Mouse (Mus musculus): ENCODE data around the gene Itga2b. TPM values are rescaled to one million over a fixed set of nuclear protein-coding genes. Genes with fewer than 3 reads are reported as not detected.

Itga2b gene
- total and polyA plus RNA-seq, 2 experiments from 2014 or later, result 2.6 to 15.5 TPM

GRCm38 (mm10) chr11:102435754-102436470, 34.0 kb downstream of the Itga2b start:
- Histone ChIP-seq H3K4me3 (ENCODE audit: low read depth, low read length) (no peak overlapping the region), H3K4me1 (ENCODE audit: insufficient read depth, low read length) (peaks cover 11% of the 10 kb centered on the region; the same call in 1 of the 2 replicates), H3K27me3 (ENCODE audit: insufficient read depth, low read length) (no peaks in the 10 kb centered on the region; the same call in 1 of the 2 replicates), H3K9ac (replicated peaks; ENCODE audit: low read length, poor library complexity, severe bottlenecking) (no peak overlapping the region), H3K36me3 (ENCODE audit: insufficient read depth, low read length) (peaks cover 58% of the 10 kb centered on the region), H3K4me2 (ENCODE audit: low read depth, low read length, poor library complexity, severe bottlenecking) (no peak overlapping the region), H3K27ac (ENCODE audit: low read depth, low read length) (no peak overlapping the region), H3K9me3 (ENCODE audit: low read length) (no peaks in the 10 kb centered on the region)
- no peak for DNase-seq (ENCODE audit: low spot score)
- WGBS, result 91% methylated on average over 18 of the region's 18 CpGs
- TF ChIP-seq CTCF (IDR thresholded peaks at IDR 0.05), result no peak
- no peak for ATAC-seq (ENCODE audit: low FRiP score)

DNA sequence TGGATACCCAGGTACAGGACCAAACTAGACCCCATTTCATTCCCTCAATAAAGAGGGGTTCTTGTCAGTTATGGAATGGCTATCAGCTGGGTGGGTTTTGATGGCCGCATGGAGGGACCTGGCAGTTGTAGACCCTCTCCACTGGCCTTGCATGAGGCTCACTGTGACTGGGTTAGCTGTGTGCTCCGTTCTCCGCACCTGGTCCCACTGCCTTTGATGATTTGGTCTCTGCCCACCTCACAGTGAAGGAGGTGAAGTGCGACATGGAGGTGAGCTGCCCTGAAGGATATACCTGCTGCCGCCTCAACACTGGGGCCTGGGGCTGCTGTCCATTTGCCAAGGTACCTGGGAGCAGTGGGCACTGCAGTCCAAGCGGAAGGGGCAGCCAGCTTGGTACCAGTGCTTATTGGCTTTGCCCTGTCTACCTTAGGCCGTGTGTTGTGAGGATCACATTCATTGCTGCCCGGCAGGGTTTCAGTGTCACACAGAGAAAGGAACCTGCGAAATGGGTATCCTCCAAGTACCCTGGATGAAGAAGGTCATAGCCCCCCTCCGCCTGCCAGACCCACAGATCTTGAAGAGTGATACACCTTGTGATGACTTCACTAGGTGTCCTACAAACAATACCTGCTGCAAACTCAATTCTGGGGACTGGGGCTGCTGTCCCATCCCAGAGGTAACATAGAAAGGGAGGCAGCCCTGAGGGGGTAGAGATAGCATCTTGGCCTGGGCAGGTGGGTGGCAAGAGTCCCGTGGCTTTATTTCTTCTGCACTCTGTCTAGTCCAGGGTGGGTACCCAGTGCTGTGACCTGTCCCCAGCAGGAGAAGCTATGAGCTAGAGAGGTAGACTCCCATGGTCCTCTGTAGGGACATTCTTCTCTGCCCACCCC, 34.9 kb downstream of the Itga2b start:
- WGBS, result 93% methylated on average over 11 of the region's 11 CpGs
- Histone ChIP-seq H3K4me2 (ENCODE audit: low read depth, low read length, poor library complexity, severe bottlenecking) (no peak overlapping the region), H3K4me1 (ENCODE audit: insufficient read depth, low read length) (peaks cover 11% of the 10 kb centered on the region; the same call in 1 of the 2 replicates), H3K36me3 (ENCODE audit: insufficient read depth, low read length) (peaks cover 52% of the 10 kb centered on the region), H3K27ac (ENCODE audit: low read depth, low read length) (no peak overlapping the region), H3K9ac (replicated peaks; ENCODE audit: low read length, poor library complexity, severe bottlenecking) (no peak overlapping the region), H3K4me3 (ENCODE audit: low read depth, low read length) (no peak overlapping the region), H3K9me3 (ENCODE audit: low read length) (no peaks in the 10 kb centered on the region), H3K27me3 (ENCODE audit: insufficient read depth, low read length) (no peaks in the 10 kb centered on the region; the same call in 1 of the 2 replicates)
- no peak for TF ChIP-seq CTCF (IDR thresholded peaks at IDR 0.05)
- DNase-seq (ENCODE audit: low spot score) (no peak), ATAC-seq (ENCODE audit: low FRiP score) (no peak)

GRCm38 (mm10) chr11:102434406-102434805, 35.5 kb downstream of the Itga2b start:
- Histone ChIP-seq H3K27ac (ENCODE audit: low read depth, low read length) (peak overlapping the region; percentile 59; the same call in 1 of the 2 replicates), H3K4me3 (ENCODE audit: low read depth, low read length) (no peak overlapping the region), H3K4me1 (ENCODE audit: insufficient read depth, low read length) (peaks cover 16% of the 10 kb centered on the region; the same call in 1 of the 2 replicates), H3K4me2 (ENCODE audit: low read depth, low read length, poor library complexity, severe bottlenecking) (no peak overlapping the region), H3K9ac (replicated peaks; ENCODE audit: low read length, poor library complexity, severe bottlenecking) (no peak overlapping the region), H3K9me3 (ENCODE audit: low read length) (no peaks in the 10 kb centered on the region), H3K36me3 (ENCODE audit: insufficient read depth, low read length) (peaks cover 45% of the 10 kb centered on the region), H3K27me3 (ENCODE audit: insufficient read depth, low read length) (no peaks in the 10 kb centered on the region; the same call in 1 of the 2 replicates)
- ATAC-seq (ENCODE audit: low FRiP score) (0 out of 2 replicates have a peak, but pooled peaks have one; percentile 34), DNase-seq (ENCODE audit: low spot score) (peak; percentile 95)
- 5% methylated on average over 7 of the region's 7 CpGs for WGBS
- peak; percentile 96 for TF ChIP-seq CTCF (IDR thresholded peaks at IDR 0.05)

GRCm38 (mm10) chr11:102433866-102434265, 36.1 kb downstream of the Itga2b start:
- H3K9me3 ChIP-seq (ENCODE audit: low read length), result no peaks in the 10 kb centered on the region
- H3K4me2 ChIP-seq (ENCODE audit: low read depth, low read length, poor library complexity, severe bottlenecking), result no peak overlapping the region
- H3K36me3 ChIP-seq (ENCODE audit: insufficient read depth, low read length), result peaks cover 40% of the 10 kb centered on the region
- no peak for DNase-seq (ENCODE audit: low spot score)
- H3K4me1 ChIP-seq (ENCODE audit: insufficient read depth, low read length), result peaks cover 16% of the 10 kb centered on the region; the same call in 1 of the 2 replicates
- H3K9ac ChIP-seq (replicated peaks; ENCODE audit: low read length, poor library complexity, severe bottlenecking), result no peak overlapping the region
- no peak for ATAC-seq (ENCODE audit: low FRiP score)
- peak overlapping the region; percentile 59 for H3K27ac ChIP-seq (ENCODE audit: low read depth, low read length)
- 88% methylated on average over 7 of the region's 7 CpGs for WGBS
- no peak overlapping the region for H3K4me3 ChIP-seq (ENCODE audit: low read depth, low read length)
- TF ChIP-seq CTCF (IDR thresholded peaks at IDR 0.05), result no peak
- no peaks in the 10 kb centered on the region for H3K27me3 ChIP-seq (ENCODE audit: insufficient read depth, low read length)

GRCm38 (mm10) chr11:102432896-102433295, 37.0 kb downstream of the Itga2b start:
- H3K9ac ChIP-seq (replicated peaks; ENCODE audit: low read length, poor library complexity, severe bottlenecking), result no peak overlapping the region
- H3K4me1 ChIP-seq (ENCODE audit: insufficient read depth, low read length), result peaks cover 13% of the 10 kb centered on the region; the same call in 1 of the 2 replicates
- no peak for TF ChIP-seq CTCF (IDR thresholded peaks at IDR 0.05)
- no peak overlapping the region for H3K4me3 ChIP-seq (ENCODE audit: low read depth, low read length)
- no peak overlapping the region for H3K27ac ChIP-seq (ENCODE audit: low read depth, low read length)
- no peaks in the 10 kb centered on the region for H3K27me3 ChIP-seq (ENCODE audit: insufficient read depth, low read length)
- peaks cover 35% of the 10 kb centered on the region for H3K36me3 ChIP-seq (ENCODE audit: insufficient read depth, low read length)
- WGBS, result 90% methylated on average over 6 of the region's 6 CpGs
- ATAC-seq (ENCODE audit: low FRiP score) (no peak), DNase-seq (ENCODE audit: low spot score) (peak; percentile 39)
- no peaks in the 10 kb centered on the region for H3K9me3 ChIP-seq (ENCODE audit: low read length)
- no peak overlapping the region for H3K4me2 ChIP-seq (ENCODE audit: low read depth, low read length, poor library complexity, severe bottlenecking)

Measured in midbrain, postnatal 0 days (tissue).